Comparison of ENCODE assay signal across 7 mouse cellular contexts in the genomic region with DNA sequence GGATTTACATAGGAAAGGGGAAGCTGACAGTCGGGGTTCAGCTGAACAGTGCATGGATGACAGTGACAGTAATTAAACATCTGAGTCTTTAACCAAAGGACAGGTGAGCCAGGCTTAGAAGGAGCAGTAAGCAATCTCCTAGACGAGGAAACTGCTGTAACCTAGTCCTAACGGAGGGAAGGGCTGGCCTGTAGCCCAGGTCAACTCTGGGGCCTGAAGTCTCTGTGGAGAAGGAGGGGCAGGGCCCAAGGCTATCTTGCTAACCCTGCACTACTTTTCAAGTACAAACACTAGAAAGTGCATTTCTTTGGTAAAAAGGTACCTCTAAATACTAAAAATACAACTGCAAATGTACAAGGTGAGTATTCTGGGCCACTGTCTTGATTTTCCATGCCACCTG.
"Had no signal": no experiment of that assay in that cellular context is flagged by ENCODE, and none has a peak within 500 bp of the region (broad histone marks: within the 10 kb centered on the region; RNA-seq: fewer than 3 reads in every experiment).

No protein-coding gene starts in this region.

- DNase-seq: lung, adult 2 months; lung, postnatal 14 days; lung, postnatal 36 days; right cerebral cortex, postnatal 14 days; thymus, adult 2 months; thymus, postnatal 25 days; thymus, postnatal 4 days had no signal
